Mouse (Mus musculus): Measurements from ENCODE around the gene Sympk.

DNA sequence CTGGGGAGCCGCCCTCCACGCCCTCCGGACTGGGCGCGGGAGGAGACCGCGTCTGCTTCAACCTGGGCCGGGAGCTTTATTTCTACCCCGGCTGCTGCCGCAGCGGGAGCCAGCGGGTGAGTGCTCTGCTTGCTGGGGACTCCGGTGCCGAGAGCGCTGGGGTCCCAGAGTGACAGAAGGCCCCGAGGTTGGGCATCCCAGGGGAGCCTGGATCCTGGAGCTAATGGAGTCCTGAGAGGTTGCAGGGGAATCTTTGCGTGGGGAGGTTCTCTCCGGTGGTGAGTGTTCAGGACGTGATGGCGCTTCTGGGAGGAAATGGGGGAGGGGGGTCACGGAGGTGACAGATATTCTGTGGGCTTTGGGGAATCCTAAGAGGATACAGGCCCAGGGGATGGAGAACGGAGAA is 52.4 kb downstream of the Sympk start:
- no peak; the same call in 1 of the 2 replicates for TF ChIP-seq POLR2A (IDR thresholded peaks at IDR 0.05; ENCODE audit: insufficient read depth, low read depth, low read length)
- no peak for TF ChIP-seq CTCF (IDR thresholded peaks at IDR 0.05; ENCODE audit: insufficient read depth, low read depth, low read length)

All from olfactory bulb, adult 2 months (tissue).